Mouse (Mus musculus): Measurements from ENCODE around the gene Rhot2. TPM values are rescaled to one million over a fixed set of nuclear protein-coding genes. Genes with fewer than 3 reads are reported as not detected.

The Rhot2 gene
- total and polyA plus RNA-seq, 3 experiments: 17.7 to 142 (median 31.2) TPM

DNA sequence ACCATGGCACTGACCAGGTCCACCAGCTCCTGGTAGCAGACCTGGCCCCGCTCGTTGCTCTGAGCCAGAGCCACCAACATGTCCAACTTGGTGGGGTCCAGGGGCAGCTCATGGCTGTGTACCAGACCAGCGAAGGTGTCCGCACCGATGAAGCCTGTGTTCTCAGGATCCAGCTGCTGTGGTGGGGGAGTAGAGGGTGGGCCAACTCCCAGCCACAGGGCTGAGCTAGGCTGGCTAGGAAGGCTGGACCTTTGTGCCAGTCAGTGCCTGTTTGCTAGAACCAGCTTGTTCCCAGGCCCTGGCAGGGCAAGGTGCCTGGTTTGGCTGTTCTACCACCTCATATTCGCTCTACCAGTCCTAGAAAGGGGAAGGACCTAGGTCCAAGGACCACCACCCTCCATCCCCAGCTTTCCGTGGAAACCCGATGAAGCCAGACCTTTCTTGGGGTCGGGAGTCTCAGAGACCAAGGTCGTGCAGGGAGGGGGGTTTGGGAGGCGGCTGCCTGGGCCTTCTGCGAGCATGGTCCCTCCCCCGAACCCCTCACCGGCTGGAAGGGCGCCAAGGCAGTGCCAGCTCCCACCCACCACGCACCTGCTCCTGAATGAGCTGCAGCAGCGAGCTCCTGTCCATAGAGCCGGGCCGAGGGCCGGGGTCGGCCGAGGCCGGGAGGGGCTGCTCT, 8.1 kb downstream of the Rhot2 start:
- Histone ChIP-seq H3K4me1 (ENCODE audit: insufficient read depth, low read depth, low read length) (peaks cover 83% of the 10 kb centered on the region), H3K4me3 (ENCODE audit: low read depth, low read length) (peak overlapping the region; percentile 5; the same call in 1 of the 2 replicates), H3K9me3 (replicated peaks) (no peaks in the 10 kb centered on the region), H3K36me3 (replicated peaks) (peaks cover 84% of the 10 kb centered on the region), H3K27me3 (ENCODE audit: insufficient read depth, low read length) (no peaks in the 10 kb centered on the region)
- no peak for ATAC-seq (ENCODE audit: extremely low read depth, insufficient number of reproducible peaks, low FRiP score, poor library complexity, severe bottlenecking)
- no peak for TF ChIP-seq GATA2 (IDR thresholded peaks at IDR 0.05; ENCODE audit: borderline replicate concordance, low read depth, low read length)
- no peak for TF ChIP-seq POLR2AphosphoS5 (IDR thresholded peaks at IDR 0.05; ENCODE audit: insufficient replicate concordance, low read depth, low read length)
- TF ChIP-seq GATA1 (IDR thresholded peaks at IDR 0.05; ENCODE audit: borderline replicate concordance, low read length): no peak
- no peak for TF ChIP-seq CTCF (IDR thresholded peaks at IDR 0.05; ENCODE audit: low read depth, low read length)
- TF ChIP-seq TAL1 (conservative IDR thresholded peaks at IDR 0.05; ENCODE audit: low read depth, low read length): no peak
- DNase-seq (ENCODE audit: low spot score): no peak

DNA sequence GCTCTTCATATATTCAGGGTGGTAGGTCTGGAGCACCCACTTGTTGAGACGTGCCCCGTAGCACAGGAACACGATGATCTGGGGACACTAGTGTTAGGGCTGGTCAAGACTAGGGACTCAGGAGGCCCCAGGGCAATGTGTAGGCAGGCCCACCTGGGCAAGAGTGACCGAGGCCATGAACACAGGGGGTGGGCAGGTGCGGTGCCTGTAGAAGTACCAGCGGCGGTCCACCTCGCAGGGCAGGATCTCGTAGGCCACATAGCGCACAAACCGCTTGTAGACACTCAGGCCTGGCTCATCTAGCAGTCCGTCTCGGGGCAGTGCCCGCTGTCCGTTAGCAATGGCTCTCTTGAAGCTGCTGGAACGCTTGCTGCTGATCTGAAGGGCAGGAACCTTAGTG, 8.8 kb downstream of the Rhot2 start:
- no peaks in the 10 kb centered on the region for H3K9me3 ChIP-seq (replicated peaks)
- TF ChIP-seq POLR2AphosphoS5 (IDR thresholded peaks at IDR 0.05; ENCODE audit: insufficient replicate concordance, low read depth, low read length) (no peak), TAL1 (conservative IDR thresholded peaks at IDR 0.05; ENCODE audit: low read depth, low read length) (no peak), GATA1 (IDR thresholded peaks at IDR 0.05; ENCODE audit: borderline replicate concordance, low read length) (no peak), CTCF (IDR thresholded peaks at IDR 0.05; ENCODE audit: low read depth, low read length) (no peak), GATA2 (IDR thresholded peaks at IDR 0.05; ENCODE audit: borderline replicate concordance, low read depth, low read length) (no peak)
- H3K4me3 ChIP-seq (ENCODE audit: low read depth, low read length): peak overlapping the region; percentile 81; the same call in 1 of the 2 replicates
- peaks cover 83% of the 10 kb centered on the region for H3K4me1 ChIP-seq (ENCODE audit: insufficient read depth, low read depth, low read length)
- no peaks in the 10 kb centered on the region for H3K27me3 ChIP-seq (ENCODE audit: insufficient read depth, low read length)
- DNase-seq (ENCODE audit: low spot score): no peak
- peaks cover 84% of the 10 kb centered on the region for H3K36me3 ChIP-seq (replicated peaks)
- no peak for ATAC-seq (ENCODE audit: extremely low read depth, insufficient number of reproducible peaks, low FRiP score, poor library complexity, severe bottlenecking)

DNA sequence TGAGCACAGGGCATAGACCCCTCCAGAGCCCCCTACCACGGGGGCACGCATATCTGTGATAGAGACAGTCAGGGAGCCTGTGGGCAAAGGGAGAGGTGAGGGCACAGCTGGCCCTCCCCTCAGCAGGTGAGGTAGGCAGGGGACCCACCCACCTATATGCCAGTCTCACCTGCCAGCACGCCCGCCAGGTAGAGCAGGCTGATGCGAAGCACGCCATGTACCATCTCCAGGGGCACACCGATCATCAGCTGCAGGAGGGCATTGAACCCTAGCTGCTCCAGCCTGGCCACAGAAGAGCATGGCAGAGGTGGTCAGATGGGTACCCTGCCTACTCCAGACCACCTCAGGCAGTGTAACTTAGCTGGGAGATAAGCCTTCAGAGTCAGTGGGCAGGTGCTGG, 9.3 kb downstream of the Rhot2 start:
- DNase-seq (ENCODE audit: low spot score) (no peak), ATAC-seq (ENCODE audit: extremely low read depth, insufficient number of reproducible peaks, low FRiP score, poor library complexity, severe bottlenecking) (no peak)
- Histone ChIP-seq H3K4me3 (ENCODE audit: low read depth, low read length) (peak overlapping the region; percentile 81), H3K4me1 (ENCODE audit: insufficient read depth, low read depth, low read length) (peaks cover 83% of the 10 kb centered on the region), H3K36me3 (replicated peaks) (peaks cover 84% of the 10 kb centered on the region), H3K9me3 (replicated peaks) (no peaks in the 10 kb centered on the region), H3K27me3 (ENCODE audit: insufficient read depth, low read length) (no peaks in the 10 kb centered on the region)
- TF ChIP-seq CTCF (IDR thresholded peaks at IDR 0.05; ENCODE audit: low read depth, low read length): no peak
- TF ChIP-seq GATA1 (IDR thresholded peaks at IDR 0.05; ENCODE audit: borderline replicate concordance, low read length): no peak
- no peak for TF ChIP-seq GATA2 (IDR thresholded peaks at IDR 0.05; ENCODE audit: borderline replicate concordance, low read depth, low read length)
- TF ChIP-seq POLR2AphosphoS5 (IDR thresholded peaks at IDR 0.05; ENCODE audit: insufficient replicate concordance, low read depth, low read length): no peak
- no peak for TF ChIP-seq TAL1 (conservative IDR thresholded peaks at IDR 0.05; ENCODE audit: low read depth, low read length)

DNA sequence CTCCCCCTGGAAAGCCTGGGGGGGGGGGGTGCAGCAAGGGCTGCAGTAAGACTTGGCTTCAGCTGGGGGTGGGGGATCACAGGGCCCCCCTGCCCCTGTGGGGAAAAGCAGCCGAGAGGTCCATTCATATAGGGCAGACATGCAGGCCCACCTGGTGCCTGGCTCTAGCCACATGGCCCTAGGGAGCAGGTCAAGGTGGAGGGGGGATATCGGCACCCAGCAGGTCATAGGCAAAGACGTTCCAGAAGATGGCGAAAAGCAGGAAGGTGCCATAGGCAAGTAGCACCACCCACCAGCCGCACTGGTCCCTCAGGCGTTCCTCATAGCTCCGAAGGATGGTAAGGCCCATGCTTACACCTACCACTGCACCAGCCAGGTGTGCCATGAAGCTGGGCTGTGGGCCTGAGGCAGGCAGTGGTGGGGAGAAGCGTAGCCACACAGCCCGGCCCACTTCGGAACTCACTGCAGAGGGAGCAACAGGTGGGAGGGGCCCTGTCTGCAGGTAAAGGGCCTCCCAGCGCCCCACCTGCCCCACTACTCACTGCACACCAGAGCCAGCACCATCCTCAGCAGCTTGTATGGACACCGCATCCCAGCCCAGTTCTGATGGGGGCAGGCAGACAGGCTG, 9.9 kb downstream of the Rhot2 start:
- Histone ChIP-seq H3K27me3 (ENCODE audit: insufficient read depth, low read length) (no peaks in the 10 kb centered on the region), H3K4me3 (ENCODE audit: low read depth, low read length) (peak overlapping the region; percentile 81), H3K9me3 (replicated peaks) (no peaks in the 10 kb centered on the region), H3K36me3 (replicated peaks) (peaks cover 84% of the 10 kb centered on the region), H3K4me1 (ENCODE audit: insufficient read depth, low read depth, low read length) (peaks cover 82% of the 10 kb centered on the region)
- no peak for DNase-seq (ENCODE audit: low spot score)
- TF ChIP-seq TAL1 (conservative IDR thresholded peaks at IDR 0.05; ENCODE audit: low read depth, low read length): no peak
- no peak for TF ChIP-seq CTCF (IDR thresholded peaks at IDR 0.05; ENCODE audit: low read depth, low read length)
- no peak for TF ChIP-seq POLR2AphosphoS5 (IDR thresholded peaks at IDR 0.05; ENCODE audit: insufficient replicate concordance, low read depth, low read length)
- TF ChIP-seq GATA2 (IDR thresholded peaks at IDR 0.05; ENCODE audit: borderline replicate concordance, low read depth, low read length): no peak
- TF ChIP-seq GATA1 (IDR thresholded peaks at IDR 0.05; ENCODE audit: borderline replicate concordance, low read length): no peak
- ATAC-seq (ENCODE audit: extremely low read depth, insufficient number of reproducible peaks, low FRiP score, poor library complexity, severe bottlenecking): no peak

DNA sequence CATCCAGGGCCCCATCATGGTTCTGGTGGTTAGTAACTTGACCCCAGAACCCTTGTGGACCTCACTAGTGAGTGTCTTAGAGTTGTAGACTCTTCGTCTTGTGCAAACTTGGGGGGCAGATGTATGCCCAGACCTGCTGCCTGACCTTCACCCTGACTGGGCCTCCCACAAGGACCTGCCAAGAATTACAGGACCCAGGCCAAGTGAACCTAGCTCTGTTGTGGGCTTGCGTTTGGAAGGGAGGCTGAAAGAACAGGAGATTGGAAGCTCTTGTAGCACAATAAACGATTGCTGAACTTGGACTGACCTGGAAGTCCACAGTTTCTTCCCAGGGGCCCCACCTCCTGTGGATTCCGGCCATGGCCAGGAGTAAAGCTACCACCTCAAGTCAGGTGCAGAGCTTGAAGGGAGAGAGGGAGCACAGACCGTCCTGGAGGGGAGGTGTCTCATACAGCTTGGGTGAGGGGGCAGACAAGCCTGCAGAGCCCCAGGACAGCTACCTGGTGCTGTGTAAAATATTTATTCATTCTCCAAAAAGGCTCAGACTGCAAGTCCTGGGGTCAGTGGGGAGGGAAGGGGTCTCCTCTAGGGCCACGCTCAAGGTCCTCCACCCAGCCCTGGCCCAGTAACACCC, 10.6 kb downstream of the Rhot2 start:
- peaks cover 84% of the 10 kb centered on the region for H3K36me3 ChIP-seq (replicated peaks)
- H3K4me3 ChIP-seq (ENCODE audit: low read depth, low read length): peak overlapping the region; percentile 81
- H3K4me1 ChIP-seq (ENCODE audit: insufficient read depth, low read depth, low read length): peaks cover 82% of the 10 kb centered on the region
- no peaks in the 10 kb centered on the region for H3K27me3 ChIP-seq (ENCODE audit: insufficient read depth, low read length)
- DNase-seq (ENCODE audit: low spot score) (no peak), ATAC-seq (ENCODE audit: extremely low read depth, insufficient number of reproducible peaks, low FRiP score, poor library complexity, severe bottlenecking) (no peak)
- H3K9me3 ChIP-seq (replicated peaks): no peaks in the 10 kb centered on the region
- TF ChIP-seq CTCF (IDR thresholded peaks at IDR 0.05; ENCODE audit: low read depth, low read length) (no peak), GATA2 (IDR thresholded peaks at IDR 0.05; ENCODE audit: borderline replicate concordance, low read depth, low read length) (no peak), GATA1 (IDR thresholded peaks at IDR 0.05; ENCODE audit: borderline replicate concordance, low read length) (no peak), POLR2AphosphoS5 (IDR thresholded peaks at IDR 0.05; ENCODE audit: insufficient replicate concordance, low read depth, low read length) (no peak), TAL1 (conservative IDR thresholded peaks at IDR 0.05; ENCODE audit: low read depth, low read length) (no peak)

DNA sequence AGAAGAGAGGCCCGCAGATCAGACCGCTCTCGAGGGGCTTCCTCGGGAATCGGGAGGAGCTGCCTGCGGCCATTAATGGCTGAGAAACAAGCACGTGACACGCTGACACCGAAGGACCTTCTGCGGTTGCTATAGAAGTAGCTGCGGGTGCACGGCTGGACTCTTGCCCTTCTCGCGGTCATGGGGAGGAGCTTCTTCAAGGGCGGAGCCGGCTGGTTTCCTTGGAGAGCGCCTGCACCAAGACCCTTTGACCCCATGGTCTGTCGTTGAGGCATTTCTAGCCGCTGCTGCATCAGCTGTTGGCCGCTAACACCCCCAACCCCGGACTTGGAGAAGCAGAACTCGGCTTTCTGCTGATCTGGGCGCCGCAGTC, 11.4 kb downstream of the Rhot2 start, which contains the start of gene Stub1:
Stub1 (minus strand) TSS at position 114 of the 373 bp plus-strand sequence.
- Histone ChIP-seq H3K4me1 (ENCODE audit: insufficient read depth, low read depth, low read length) (peaks cover 84% of the 10 kb centered on the region), H3K9me3 (replicated peaks) (no peaks in the 10 kb centered on the region), H3K27me3 (ENCODE audit: insufficient read depth, low read length) (no peaks in the 10 kb centered on the region), H3K4me3 (ENCODE audit: low read depth, low read length) (peak within 1 kb of the TSS; percentile 81), H3K36me3 (replicated peaks) (peaks cover 85% of the 10 kb centered on the region)
- peak; percentile 61 for ATAC-seq (ENCODE audit: extremely low read depth, insufficient number of reproducible peaks, low FRiP score, poor library complexity, severe bottlenecking)
- DNase-seq (ENCODE audit: low spot score): peak; percentile 73
- TF ChIP-seq TAL1 (conservative IDR thresholded peaks at IDR 0.05; ENCODE audit: low read depth, low read length): no peak
- TF ChIP-seq GATA2 (IDR thresholded peaks at IDR 0.05; ENCODE audit: borderline replicate concordance, low read depth, low read length): no peak
- TF ChIP-seq CTCF (IDR thresholded peaks at IDR 0.05; ENCODE audit: low read depth, low read length): no peak
- no peak for TF ChIP-seq GATA1 (IDR thresholded peaks at IDR 0.05; ENCODE audit: borderline replicate concordance, low read length)
- no peak for TF ChIP-seq POLR2AphosphoS5 (IDR thresholded peaks at IDR 0.05; ENCODE audit: insufficient replicate concordance, low read depth, low read length)
